In the genomic region with DNA sequence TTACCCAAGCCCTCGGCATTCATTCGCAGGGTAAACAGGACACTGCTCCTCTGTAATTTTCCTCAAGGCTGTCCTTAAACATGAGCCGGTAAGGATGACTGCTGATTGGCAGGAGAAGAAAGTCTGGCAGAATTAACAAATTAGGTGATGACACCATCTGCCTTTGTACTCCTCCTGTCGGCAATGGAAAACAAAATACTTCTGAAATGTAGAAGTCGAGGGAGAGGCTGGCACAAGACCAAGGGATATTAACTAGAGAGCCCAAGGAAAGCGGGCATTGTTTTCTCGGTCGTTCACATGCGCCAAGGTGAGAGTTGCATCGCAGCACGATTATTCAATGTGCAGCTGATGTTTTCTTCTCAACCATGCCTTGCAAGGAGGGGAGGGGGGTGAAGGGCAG, we compare ENCODE assay signal across 12 mouse cellular contexts.
DNase-seq lines count a peak whose midpoint lies in the region; ATAC-seq and TF ChIP-seq lines count a peak whose summit lies in the region.
"Had no signal": no experiment of that assay in that cellular context is flagged by ENCODE, and none has a peak within 500 bp of the region (broad histone marks: within the 10 kb centered on the region; RNA-seq: fewer than 3 reads in every experiment).

No protein-coding gene starts in this region.

- H3K27me3 ChIP-seq in lung, embryonic 16.5 days (ENCODE audit: control insufficient read depth, insufficient read depth, low read depth, low read length), result no peaks in the 10 kb centered on the region
- no peaks in the 10 kb centered on the region for H3K27me3 ChIP-seq in embryonic facial prominence, embryonic 14.5 days (replicated peaks; ENCODE audit: control insufficient read depth, insufficient read depth, low read length)
- H3K27me3 ChIP-seq in limb, embryonic 14.5 days (ENCODE audit: control insufficient read depth, insufficient read depth, low read length), result no peaks in the 10 kb centered on the region
- H3K27me3 ChIP-seq: stomach, embryonic 15.5 days had no signal

- DNase-seq in cerebellum, postnatal 4 days (ENCODE audit: low spot score in 2 of 2), result no peak
- no peak for DNase-seq in lung, postnatal 25 days (ENCODE audit: low spot score)
- DNase-seq in embryonic facial prominence, embryonic 14.5 days (ENCODE audit: low spot score), result peak; percentile 75
- DNase-seq in limb, embryonic 14.5 days (ENCODE audit: low spot score), result no peak
- DNase-seq in right cerebral cortex, adult 2 months (ENCODE audit: low spot score in 2 of 2), result no peak
- no peak for DNase-seq in adrenal gland, postnatal 10 days
- DNase-seq: adrenal gland, adult 2 months; heart, postnatal 10 days had no signal

- H3K4me3 ChIP-seq in lung, embryonic 16.5 days (ENCODE audit: low read length), result no peak overlapping the region
- H3K4me3 ChIP-seq in embryonic facial prominence, embryonic 14.5 days (ENCODE audit: low read depth, low read length), result no peak overlapping the region
- no peak overlapping the region for H3K4me3 ChIP-seq in limb, embryonic 14.5 days (replicated peaks; ENCODE audit: low read length)
- H3K4me3 ChIP-seq: stomach, embryonic 15.5 days had no signal

- no peak overlapping the region for H3K4me2 ChIP-seq in lung, embryonic 16.5 days (ENCODE audit: low read depth, low read length)
- peak overlapping the region; percentile 6; the same call in 1 of the 2 replicates for H3K4me2 ChIP-seq in embryonic facial prominence, embryonic 14.5 days (ENCODE audit: low read depth, low read length)
- H3K4me2 ChIP-seq in limb, embryonic 14.5 days (replicated peaks; ENCODE audit: low read depth, low read length, severe bottlenecking), result no peak overlapping the region
- H3K4me2 ChIP-seq: stomach, embryonic 15.5 days had no signal

- H3K4me1 ChIP-seq in lung, embryonic 16.5 days (replicated peaks; ENCODE audit: control insufficient read depth, insufficient read depth, low read length), result peaks cover 23% of the 10 kb centered on the region
- H3K4me1 ChIP-seq in embryonic facial prominence, embryonic 14.5 days (ENCODE audit: control insufficient read depth, insufficient read depth, low read length), result peaks cover 22% of the 10 kb centered on the region
- peaks cover 19% of the 10 kb centered on the region for H3K4me1 ChIP-seq in limb, embryonic 14.5 days (ENCODE audit: control insufficient read depth, insufficient read depth, low read length)

- TF ChIP-seq POLR2A in limb, embryonic 14.5 days (IDR thresholded peaks at IDR 0.05; ENCODE audit: borderline replicate concordance, extremely low read depth, insufficient read depth, insufficient read length), result no peak

- H3K27ac ChIP-seq in lung, embryonic 16.5 days (ENCODE audit: low read length), result peak overlapping the region; percentile 70
- H3K27ac ChIP-seq in embryonic facial prominence, embryonic 14.5 days (replicated peaks; ENCODE audit: low read depth, low read length), result peak overlapping the region; percentile 16; the same call in 1 of the 2 replicates
- peak overlapping the region; percentile 26; the same call in 1 of the 2 replicates for H3K27ac ChIP-seq in limb, embryonic 14.5 days (replicated peaks; ENCODE audit: low read depth, low read length)
- H3K27ac ChIP-seq: kidney, postnatal 0 days; stomach, embryonic 15.5 days had no signal

- no peaks in the 10 kb centered on the region; the same call in 1 of the 2 replicates for H3K9me3 ChIP-seq in lung, embryonic 16.5 days (ENCODE audit: control insufficient read depth, low read length)
- no peaks in the 10 kb centered on the region for H3K9me3 ChIP-seq in embryonic facial prominence, embryonic 14.5 days (ENCODE audit: control insufficient read depth, low read length)
- H3K9me3 ChIP-seq in limb, embryonic 14.5 days (ENCODE audit: control insufficient read depth, low read length), result no peaks in the 10 kb centered on the region
- H3K9me3 ChIP-seq: stomach, embryonic 15.5 days had no signal

- ATAC-seq in cerebellum, adult (ENCODE audit: insufficient number of reproducible peaks, low FRiP score, low TSS enrichment), result peak; percentile 38
- ATAC-seq in lung, embryonic 16.5 days (ENCODE audit: low read depth), result peak; percentile 17; the same call in 1 of the 2 replicates
- no peak for ATAC-seq in embryonic facial prominence, embryonic 14.5 days (ENCODE audit: low read depth)
- ATAC-seq in limb, embryonic 14.5 days (ENCODE audit: low FRiP score, low read depth), result no peak

- H3K36me3 ChIP-seq in lung, embryonic 16.5 days (ENCODE audit: control insufficient read depth, insufficient read depth, low read length), result no peaks in the 10 kb centered on the region
- no peaks in the 10 kb centered on the region for H3K36me3 ChIP-seq in embryonic facial prominence, embryonic 14.5 days (ENCODE audit: control insufficient read depth, insufficient read depth, low read length)
- H3K36me3 ChIP-seq in limb, embryonic 14.5 days (ENCODE audit: control insufficient read depth, insufficient read depth, low read length), result peaks cover 11% of the 10 kb centered on the region; the same call in 1 of the 2 replicates

- WGBS in lung, embryonic 16.5 days, result 40% methylated on average over 11 of the region's 11 CpGs
- WGBS in embryonic facial prominence, embryonic 14.5 days, result 29% methylated on average over 11 of the region's 11 CpGs
- 51% methylated on average over 11 of the region's 11 CpGs for WGBS in limb, embryonic 14.5 days

- no peak overlapping the region for H3K9ac ChIP-seq in lung, embryonic 16.5 days (ENCODE audit: low read length)
- H3K9ac ChIP-seq in embryonic facial prominence, embryonic 14.5 days (ENCODE audit: low read depth, low read length), result no peak overlapping the region
- H3K9ac ChIP-seq in limb, embryonic 14.5 days (ENCODE audit: low read depth, low read length, severe bottlenecking), result no peak overlapping the region
- H3K9ac ChIP-seq: stomach, embryonic 15.5 days had no signal

Comparison
In these comparisons a context has a peak if more than half of its experiments do, and no peak if none do; other contexts are left out.
1. ATAC-seq: peak in cerebellum, adult (single experiment) and lung, embryonic 16.5 days (single experiment); none in embryonic facial prominence, embryonic 14.5 days (single experiment) and limb, embryonic 14.5 days (single experiment).
2. H3K27ac ChIP-seq: peak in every context shown above with its lines; median percentile 70 in lung, embryonic 16.5 days; 26 in limb, embryonic 14.5 days; 16 in embryonic facial prominence, embryonic 14.5 days.